Comparison of ENCODE assay signal across 16 mouse cellular contexts in genomic region chr9:104387805-104388204, GRCm38 (mm10). TPM values are rescaled to one million over a fixed set of nuclear protein-coding genes. Genes with fewer than 3 reads are reported as not detected.
"Had no signal": no experiment of that assay in that cellular context is flagged by ENCODE, and none has a peak within 500 bp of the region (broad histone marks: within the 10 kb centered on the region; RNA-seq: fewer than 3 reads in every experiment).

No protein-coding gene starts in this region.

- DNase-seq: liver, postnatal 0 days; lung, adult 2 months; lung, postnatal 14 days; lung, postnatal 4 days; midbrain, embryonic 14.5 days; right cerebral cortex, postnatal 14 days; thymus, adult 2 months; thymus, postnatal 36 days had no signal

- H3K27me3 ChIP-seq: lung, embryonic 15.5 days; midbrain, embryonic 12.5 days; neural tube, embryonic 12.5 days; stomach, embryonic 15.5 days had no signal

- H3K27ac ChIP-seq: lung, embryonic 15.5 days; midbrain, embryonic 10.5 days; midbrain, embryonic 12.5 days; neural tube, embryonic 12.5 days; stomach, embryonic 15.5 days; stomach, postnatal 0 days had no signal

- ATAC-seq: liver, postnatal 0 days; lung, postnatal 0 days; midbrain, embryonic 16.5 days had no signal

- H3K9ac ChIP-seq: liver, postnatal 0 days; lung, embryonic 15.5 days; midbrain, embryonic 12.5 days; neural tube, embryonic 12.5 days; stomach, embryonic 15.5 days had no signal

- H3K36me3 ChIP-seq: lung, embryonic 15.5 days; midbrain, embryonic 10.5 days; midbrain, embryonic 12.5 days; neural tube, embryonic 12.5 days; stomach, embryonic 15.5 days had no signal

- H3K4me3 ChIP-seq: lung, embryonic 15.5 days; midbrain, embryonic 10.5 days; midbrain, embryonic 12.5 days; neural tube, embryonic 12.5 days; stomach, embryonic 15.5 days had no signal

- H3K4me1 ChIP-seq: lung, embryonic 15.5 days; midbrain, embryonic 10.5 days; midbrain, embryonic 12.5 days; neural tube, embryonic 12.5 days; stomach, embryonic 15.5 days had no signal

- H3K9me3 ChIP-seq: lung, embryonic 15.5 days; midbrain, embryonic 10.5 days; midbrain, embryonic 12.5 days; neural tube, embryonic 12.5 days; stomach, embryonic 15.5 days had no signal

- H3K4me2 ChIP-seq: lung, embryonic 15.5 days; midbrain, embryonic 12.5 days; neural tube, embryonic 12.5 days; stomach, embryonic 15.5 days had no signal

RNA-seq across cellular contexts. Expression of gene Acpp, which starts 50.3 kb away (rescaled TPM):
- polyA plus RNA-seq: neural tube, embryonic 12.5 days had no signal
